Mouse (Mus musculus) hindbrain, embryonic 12.5 days (tissue): Measurements from ENCODE around the gene Ctbs. TPM values are rescaled to one million over a fixed set of nuclear protein-coding genes. Genes with fewer than 3 reads are reported as not detected.

Source experiments
- ATAC-seq: fragments of 200-750 bp; cut with Nextera tagmentation; 2 replicates; pipeline ENCODE4 v1.8.0; 2017; ENCODE audit warnings: moderate TSS enrichment; ENCODE audit not compliant: low FRiP score
- H3K27ac ChIP-seq: fragments of 300-500 bp; sonication (generic); 2 replicates; pipeline ENCODE4 v1.5.1; 2016; ENCODE audit warnings: mild to moderate bottlenecking
- H3K27me3 ChIP-seq: fragments of 300-500 bp; sonication (generic); 2 replicates; pipeline ENCODE4 v1.6.1; 2016; ENCODE audit warnings: mild to moderate bottlenecking
- H3K36me3 ChIP-seq: fragments of 300-500 bp; sonication (generic); 2 replicates; pipeline ENCODE4 v1.6.1; 2016; ENCODE audit warnings: mild to moderate bottlenecking
- H3K4me1 ChIP-seq: fragments of 300-500 bp; sonication (generic); 2 replicates; pipeline ENCODE4 v1.6.1; 2016
- H3K4me2 ChIP-seq: fragments of 300-500 bp; sonication (generic); replicated peaks from 2 replicates; pipeline ENCODE4 v1.6.1; 2016; ENCODE audit warnings: mild to moderate bottlenecking
- H3K4me3 ChIP-seq: fragments of 300-500 bp; sonication (generic); 2 replicates; pipeline ENCODE4 v1.5.1; 2016; ENCODE audit warnings: mild to moderate bottlenecking
- H3K9ac ChIP-seq: fragments of 300-500 bp; sonication (generic); 2 replicates; pipeline ENCODE4 v1.6.1; 2016; ENCODE audit warnings: mild to moderate bottlenecking, moderate library complexity
- H3K9me3 ChIP-seq: fragments of 300-500 bp; sonication (generic); replicated peaks from 2 replicates; pipeline ENCODE4 v1.6.1; 2016; ENCODE audit warnings: mild to moderate bottlenecking
- WGBS: fragments of 180-500 bp; shearing (Covaris S2); methylation state at CpG from one replicate; pipeline ENCODE4 v1.1.7; 2016; 5-methylcytosine and 5-hydroxymethylcytosine counted together
- polyA plus RNA-seq: library from polyadenylated mRNA; unstranded; fragments of >200 nt; fragmentation: Nextera tagmentation; extraction: Ambion mirVana; gene quantifications from 2 replicates; pipeline ENCODE4 v1.2.1, GENCODE M21; 2016

The Ctbs gene
- polyA plus RNA-seq, 1 experiment from 2014 or later: 6.9 TPM

DNA sequence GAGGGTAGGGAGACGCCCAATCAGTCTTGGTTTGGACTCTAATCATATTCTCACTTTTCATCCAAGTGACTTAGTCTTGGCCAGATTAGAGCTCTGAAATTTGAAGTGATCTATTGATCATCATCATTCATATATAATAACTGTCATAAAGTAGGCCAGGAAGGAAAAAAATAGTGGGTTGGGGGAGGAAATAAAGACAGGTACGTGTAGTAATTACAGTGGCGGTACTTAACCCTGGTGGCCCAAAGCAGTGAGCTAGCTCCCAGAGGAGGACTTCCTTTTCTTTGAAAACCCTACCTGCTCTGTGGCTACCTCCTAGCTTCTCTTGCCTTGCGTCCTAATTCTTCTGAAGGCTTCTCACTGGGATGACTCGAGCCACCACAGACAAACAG is 51.2 kb downstream of the Ctbs start:
- peak overlapping the region; percentile 72 for H3K4me3 ChIP-seq
- H3K27me3 ChIP-seq: no peaks in the 10 kb centered on the region
- peak overlapping the region; percentile 82; the same call in 1 of the 2 replicates for H3K27ac ChIP-seq
- H3K9ac ChIP-seq: peak overlapping the region; percentile 85
- peaks cover 10% of the 10 kb centered on the region for H3K36me3 ChIP-seq
- WGBS: 6% methylated on average over 5 of the region's 5 CpGs
- H3K9me3 ChIP-seq: no peaks in the 10 kb centered on the region
- H3K4me1 ChIP-seq: peaks cover 18% of the 10 kb centered on the region
- H3K4me2 ChIP-seq: peak overlapping the region; percentile 66
- ATAC-seq: no peak

DNA sequence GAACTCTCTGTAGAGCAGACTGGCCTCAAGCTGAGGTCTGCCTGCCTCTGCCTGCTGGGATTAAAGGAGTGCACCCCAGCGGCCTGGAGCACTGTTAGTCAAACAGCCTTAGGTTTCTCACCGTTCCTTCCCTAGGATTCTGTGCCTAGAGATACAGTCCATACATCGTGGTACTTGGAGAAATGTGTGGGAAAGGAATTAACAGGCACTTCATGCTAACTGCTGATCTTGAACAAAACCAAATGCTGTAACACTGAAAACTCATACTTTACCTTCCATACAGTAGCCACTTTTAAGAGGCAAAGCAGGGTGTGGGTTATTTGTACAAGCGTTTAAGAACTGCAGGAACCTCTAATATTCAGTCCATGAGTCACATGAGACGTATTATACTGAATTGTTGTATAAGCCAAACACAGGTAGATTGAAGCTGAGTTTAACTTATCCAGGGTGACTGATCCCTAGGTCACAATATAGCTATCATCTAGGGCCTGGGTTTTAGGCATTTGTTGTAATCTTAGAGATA is 52.1 kb downstream of the Ctbs start:
- WGBS: 61% methylated on average over 5 of the region's 5 CpGs
- no peak for ATAC-seq

GRCm38 (mm10) chr3:146506711-146507110 is 57.1 kb downstream of the Ctbs start:
- H3K9me3 ChIP-seq: no peaks in the 10 kb centered on the region
- H3K27me3 ChIP-seq: no peaks in the 10 kb centered on the region
- H3K4me2 ChIP-seq: no peak overlapping the region
- WGBS: 94% methylated on average over 7 of the region's 7 CpGs
- no peak overlapping the region for H3K9ac ChIP-seq
- no peak overlapping the region for H3K27ac ChIP-seq
- H3K4me1 ChIP-seq: peaks cover 8% of the 10 kb centered on the region
- ATAC-seq: no peak
- H3K4me3 ChIP-seq: no peak overlapping the region
- peaks cover 55% of the 10 kb centered on the region for H3K36me3 ChIP-seq

More for the DNA sequence above, 52.1 kb downstream of the Ctbs start:
- peak overlapping the region; percentile 66 for H3K4me2 ChIP-seq
- peak overlapping the region; percentile 72 for H3K4me3 ChIP-seq
- H3K27ac ChIP-seq: no peak overlapping the region
- H3K36me3 ChIP-seq: peaks cover 16% of the 10 kb centered on the region
- no peaks in the 10 kb centered on the region for H3K27me3 ChIP-seq
- H3K9me3 ChIP-seq: no peaks in the 10 kb centered on the region
- no peak overlapping the region for H3K9ac ChIP-seq
- H3K4me1 ChIP-seq: peaks cover 18% of the 10 kb centered on the region

Other genes with a start within 250 kb of the Ctbs start
- 1.0 and 1.1 TPM in 2 replicates for gene Lpar3, start 228.8 kb upstream of the Ctbs start, polyA plus RNA-seq
- gene Ssx2ip, start 45.2 kb upstream of the Ctbs start, polyA plus RNA-seq: 20.9 and 25.5 TPM in 2 replicates
- gene Spata1, start 50.0 kb downstream of the Ctbs start, polyA plus RNA-seq: 6.8 and 8.7 TPM in 2 replicates
- 727 and 828 TPM in 2 replicates for gene Gng5, start 50.0 kb downstream of the Ctbs start, polyA plus RNA-seq
- gene Rpf1, start 71.6 kb downstream of the Ctbs start, polyA plus RNA-seq: 55.3 and 61.5 TPM in 2 replicates
- gene Uox, start 120.6 kb downstream of the Ctbs start, polyA plus RNA-seq: not detected in 2 replicates
- not detected in 2 replicates for gene Dnase2b, start 165.8 kb downstream of the Ctbs start, polyA plus RNA-seq
- not detected in 2 replicates for gene 4930503B20Rik, start 201.5 kb downstream of the Ctbs start, polyA plus RNA-seq
- gene Samd13, start 235.8 kb downstream of the Ctbs start, polyA plus RNA-seq: 0.79 and 1.2 TPM in 2 replicates